Mouse (Mus musculus) adrenal gland, postnatal 25 days (tissue): Measurements from ENCODE around the gene Gm5105. TPM values are rescaled to one million over a fixed set of nuclear protein-coding genes. Genes with fewer than 3 reads are reported as not detected.
A peak's percentile ranks its signal among the peaks of the same experiment; 100 is the strongest.

ENCODE experiments used
- DNase-seq: peaks from one replicate; pipeline ENCODE4 v3.0.0; 2021; ENCODE audit warnings: mixed read lengths
- long read RNA-seq: library from polyadenylated mRNA; stranded (forward); transcript quantifications from one replicate; pipeline ENCODE4 v2.0.0, GENCODE M21; 2021
- total RNA-seq: library from RNA; stranded (reverse); gene quantifications from 2 replicates; pipeline ENCODE4 v1.2.3, GENCODE M21; 2021

The Gm5105 gene
- total RNA-seq, result not detected in 2 replicates
- long read RNA-seq, result 0 reads

GRCm38 (mm10) chr3:138067288-138067687, at the start of gene Gm5105:
Gm5105 (minus strand) TSS chr3:138067388.
- no peak for DNase-seq

GRCm38 (mm10) chr3:138116871-138117270, 49.7 kb upstream of the Gm5105 start:
- DNase-seq, result no peak

- peak; percentile 14 for DNase-seq
Observed at GRCm38 (mm10) chr3:138114106-138114505, 46.9 kb upstream of the Gm5105 start.

GRCm38 (mm10) chr3:138110910-138111782, 44.0 kb upstream of the Gm5105 start:
- no peak for DNase-seq

GRCm38 (mm10) chr3:138106887-138107286, 39.7 kb upstream of the Gm5105 start:
- DNase-seq, result no peak

GRCm38 (mm10) chr3:138105056-138105455, 37.9 kb upstream of the Gm5105 start:
- peak; percentile 22 for DNase-seq

- no peak for DNase-seq
Observed at GRCm38 (mm10) chr3:138103690-138104089, 36.5 kb upstream of the Gm5105 start.

- no peak for DNase-seq
Observed at GRCm38 (mm10) chr3:138101936-138102335, 34.7 kb upstream of the Gm5105 start.

- no peak for DNase-seq
Observed at GRCm38 (mm10) chr3:138097718-138098117, 30.5 kb upstream of the Gm5105 start.

- DNase-seq, result no peak
Observed at GRCm38 (mm10) chr3:138096263-138097028, 29.3 kb upstream of the Gm5105 start.

GRCm38 (mm10) chr3:138095718-138096117, 28.5 kb upstream of the Gm5105 start:
- DNase-seq, result no peak

- DNase-seq, result no peak
Observed at GRCm38 (mm10) chr3:138095301-138095700, 28.1 kb upstream of the Gm5105 start.

GRCm38 (mm10) chr3:138083896-138084295, 16.7 kb upstream of the Gm5105 start:
- DNase-seq, result no peak

GRCm38 (mm10) chr3:138083073-138083637, 16.0 kb upstream of the Gm5105 start:
- DNase-seq, result no peak

- DNase-seq, result no peak
Observed at GRCm38 (mm10) chr3:138078701-138079100, 11.5 kb upstream of the Gm5105 start.

- no peak for DNase-seq
Observed at GRCm38 (mm10) chr3:138077476-138078340, 10.5 kb upstream of the Gm5105 start.

- DNase-seq, result peak; percentile 16
Observed at GRCm38 (mm10) chr3:138075209-138075608, 8.0 kb upstream of the Gm5105 start.

GRCm38 (mm10) chr3:138074214-138074613, 7.0 kb upstream of the Gm5105 start:
- DNase-seq, result no peak

GRCm38 (mm10) chr3:138071476-138072073, 4.4 kb upstream of the Gm5105 start:
- DNase-seq, result no peak

GRCm38 (mm10) chr3:138071004-138071403, 3.8 kb upstream of the Gm5105 start:
- DNase-seq, result no peak

GRCm38 (mm10) chr3:138069756-138070511, 2.7 kb upstream of the Gm5105 start:
- no peak for DNase-seq
